Mouse (Mus musculus) G1E (cell line): ENCODE data around the gene Zfp92. TPM values are rescaled to one million over a fixed set of nuclear protein-coding genes. Genes with fewer than 3 reads are reported as not detected.
"Not testable (repeated sequence)": the region's sequence is repeated elsewhere in the genome, so short reads cannot be mapped to it uniquely, and the experiment has no call there.

ENCODE experiments used
- ATAC-seq: 2 replicates; pipeline ENCODE4 v1.8.0; 2016; ENCODE audit warnings: mild to moderate bottlenecking; ENCODE audit not compliant: insufficient number of reproducible peaks, poor library complexity, low FRiP score, severe bottlenecking; ENCODE audit errors: extremely low read depth
- DNase-seq: peaks from one replicate; pipeline ENCODE4 v3.0.0; 2012; ENCODE audit warnings: low spot score
- H3K27me3 ChIP-seq: 2 replicates; pipeline ENCODE4 v1.6.1; 2012; ENCODE audit warnings: mild to moderate bottlenecking, low read length, inconsistent platforms; ENCODE audit not compliant: insufficient read depth
- H3K36me3 ChIP-seq: replicated peaks from 2 replicates; pipeline ENCODE3; 2012; ENCODE audit warnings: mild to moderate bottlenecking, inconsistent platforms
- H3K4me1 ChIP-seq: 2 replicates; pipeline ENCODE4 v1.6.1; 2012; ENCODE audit warnings: low read depth, low read length, inconsistent platforms, mixed read lengths; ENCODE audit not compliant: insufficient read depth
- H3K4me3 ChIP-seq: 2 replicates; pipeline ENCODE4 v1.5.1; 2012; ENCODE audit warnings: low read depth, mild to moderate bottlenecking, inconsistent platforms, low read length, moderate library complexity, mixed read lengths
- H3K9me3 ChIP-seq: replicated peaks from 2 replicates; pipeline ENCODE4 v1.6.1; 2012; ENCODE audit warnings: inconsistent platforms
- CTCF ChIP-seq: IDR thresholded peaks from 2 replicates; pipeline ENCODE4 v1.5.1; 2012; ENCODE audit warnings: low read depth, low read length, inconsistent platforms, mixed read lengths
- GATA1 ChIP-seq: IDR thresholded peaks from 2 replicates; pipeline ENCODE4 v1.6.1; 2012; ENCODE audit warnings: borderline replicate concordance, low read length, inconsistent platforms, mixed read lengths
- GATA2 ChIP-seq: IDR thresholded peaks from 2 replicates; pipeline ENCODE4 v1.6.1; 2012; ENCODE audit warnings: low read depth, low read length, inconsistent platforms, borderline replicate concordance
- POLR2AphosphoS5 ChIP-seq: IDR thresholded peaks from 2 replicates; pipeline ENCODE4 v1.6.1; 2012; ENCODE audit warnings: low read depth, low read length, inconsistent platforms; ENCODE audit not compliant: insufficient replicate concordance
- TAL1 ChIP-seq: conservative IDR thresholded peaks from 2 replicates; pipeline ENCODE4 v1.6.1; 2012; ENCODE audit warnings: low read depth, low read length, inconsistent platforms, mixed read lengths
- polyA plus RNA-seq: library from polyadenylated mRNA; stranded (reverse); fragments of >175 nt; gene quantifications from 2 replicates; pipeline ENCODE4 v1.2.3, GENCODE M21; 2012
- total RNA-seq, 2 experiments: library from RNA; stranded (forward) in 1 of 2; stranded (reverse) in 1 of 2; fragments of 200-1000 nt in 1 of 2; fragments of >200 nt in 1 of 2; fragmentation: Nextera tagmentation in 1 of 2; gene quantifications; 2 replicates each; pipeline ENCODE4 v1.2.3; 2014 to 2017

The Zfp92 gene
- total RNA-seq (2014; fragmentation: Nextera tagmentation): not detected in 2 replicates
- 0.06 TPM in 1 of 2 replicates, not detected in the other for total RNA-seq (2017)
- not detected in 2 replicates for polyA plus RNA-seq

DNA sequence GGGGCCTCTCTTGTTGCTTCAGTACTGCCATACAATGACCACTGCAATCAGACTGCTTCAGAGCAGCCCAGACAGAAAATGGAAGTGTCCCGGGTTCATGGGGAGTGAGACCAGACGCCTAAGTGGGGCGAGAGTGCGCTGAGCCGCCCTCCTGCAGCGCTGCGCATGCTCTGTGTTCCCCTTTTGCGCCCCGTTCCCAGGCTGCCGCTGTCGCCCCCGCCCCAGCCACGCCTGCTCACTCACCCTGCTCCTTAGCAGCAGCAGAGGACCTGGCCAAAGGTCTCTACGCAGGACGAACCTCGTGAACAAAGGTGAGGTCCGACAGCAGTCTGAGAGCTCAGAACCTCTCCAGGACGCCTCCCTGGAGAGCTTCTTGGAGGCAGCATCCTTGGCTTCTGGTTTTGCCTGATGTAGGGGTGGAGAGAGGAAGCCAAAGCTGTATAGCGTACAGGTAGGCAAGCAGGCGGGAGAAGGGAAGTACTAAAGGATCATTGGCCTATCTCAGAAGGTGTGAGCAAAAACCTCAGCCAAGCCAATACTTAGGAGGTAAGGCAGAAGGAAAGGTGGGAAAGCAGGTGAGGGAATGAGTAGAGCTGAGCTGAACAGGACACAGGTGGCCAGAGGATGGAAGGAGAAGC is at the start of gene Zfp92:
Gene Zfp92, plus strand, starts transcription at position 217 of the 638 bp plus-strand sequence.
- TF ChIP-seq CTCF (no peak), POLR2AphosphoS5 (no peak), GATA1 (no peak), TAL1 (no peak), GATA2 (no peak)
- H3K4me1 ChIP-seq: no peaks in the 10 kb centered on the region
- no peaks in the 10 kb centered on the region for H3K36me3 ChIP-seq
- DNase-seq (no peak), ATAC-seq (no peak)
- H3K27me3 ChIP-seq: peaks cover 5% of the 10 kb centered on the region; the same call in 1 of the 2 replicates
- no peaks in the 10 kb centered on the region for H3K9me3 ChIP-seq
- H3K4me3 ChIP-seq: no peak within 1 kb of the TSS

DNA sequence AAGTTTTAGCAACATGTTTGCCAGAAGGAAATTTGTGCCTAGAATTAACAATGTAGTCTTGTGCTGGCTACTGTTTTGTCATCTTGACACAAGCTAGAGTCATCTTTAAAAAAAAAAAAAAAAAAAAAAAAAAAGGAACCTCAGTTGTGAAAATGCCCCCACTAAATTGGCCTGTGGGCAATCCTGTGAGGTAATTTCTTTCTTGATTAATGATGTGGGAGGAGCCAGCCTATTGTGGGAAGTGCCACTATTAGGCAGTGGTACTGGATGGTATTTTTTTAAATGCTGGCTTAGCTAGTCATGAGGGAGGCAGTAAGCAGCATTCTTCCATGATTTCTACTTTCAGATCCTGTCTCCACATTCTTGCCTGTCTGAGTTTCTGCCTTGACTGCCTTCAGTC is 47.6 kb upstream of the Zfp92 start:
- Histone ChIP-seq H3K36me3 (peaks cover 12% of the 10 kb centered on the region), H3K27me3 (no peaks in the 10 kb centered on the region), H3K9me3 (no peaks in the 10 kb centered on the region), H3K4me3 (no peak overlapping the region), H3K4me1 (no peaks in the 10 kb centered on the region)
- ATAC-seq (no peak), DNase-seq (no peak)
- TF ChIP-seq CTCF: no peak
- no peak for TF ChIP-seq GATA2
- TF ChIP-seq TAL1: no peak
- TF ChIP-seq POLR2AphosphoS5: no peak
- TF ChIP-seq GATA1: no peak

- no peak for DNase-seq
- ATAC-seq: no peak
- no peaks in the 10 kb centered on the region for H3K9me3 ChIP-seq
- TF ChIP-seq TAL1 (no peak), POLR2AphosphoS5 (no peak), CTCF (no peak), GATA2 (no peak), GATA1 (no peak)
- H3K4me3 ChIP-seq: no peak overlapping the region
- no peaks in the 10 kb centered on the region for H3K4me1 ChIP-seq
- no peaks in the 10 kb centered on the region for H3K36me3 ChIP-seq
- H3K27me3 ChIP-seq: no peaks in the 10 kb centered on the region
Measured at GRCm38 (mm10) chrX:73384419-73384818, 26.5 kb upstream of the Zfp92 start.

GRCm38 (mm10) chrX:73384924-73385323 is 26.0 kb upstream of the Zfp92 start:
- H3K9me3 ChIP-seq: no peaks in the 10 kb centered on the region
- no peak for TF ChIP-seq GATA1
- no peak for TF ChIP-seq TAL1
- no peak for TF ChIP-seq CTCF
- TF ChIP-seq POLR2AphosphoS5: no peak
- no peak for TF ChIP-seq GATA2
- ATAC-seq (no peak), DNase-seq (no peak)
- no peaks in the 10 kb centered on the region for H3K36me3 ChIP-seq
- no peaks in the 10 kb centered on the region for H3K4me1 ChIP-seq
- H3K27me3 ChIP-seq: no peaks in the 10 kb centered on the region
- no peak overlapping the region for H3K4me3 ChIP-seq

GRCm38 (mm10) chrX:73391481-73391880 is 19.4 kb upstream of the Zfp92 start:
- DNase-seq (no peak), ATAC-seq (no peak)
- no peak overlapping the region for H3K4me3 ChIP-seq
- TF ChIP-seq CTCF: no peak
- no peak for TF ChIP-seq GATA2
- TF ChIP-seq GATA1: no peak
- TF ChIP-seq TAL1: no peak
- no peak for TF ChIP-seq POLR2AphosphoS5
- H3K27me3 ChIP-seq: no peaks in the 10 kb centered on the region
- H3K36me3 ChIP-seq: no peaks in the 10 kb centered on the region
- H3K4me1 ChIP-seq: no peaks in the 10 kb centered on the region
- H3K9me3 ChIP-seq: no peaks in the 10 kb centered on the region

GRCm38 (mm10) chrX:73396446-73396845 is 14.4 kb upstream of the Zfp92 start:
- Histone ChIP-seq H3K4me1 (no peaks in the 10 kb centered on the region), H3K9me3 (no peaks in the 10 kb centered on the region), H3K27me3 (peaks cover 3% of the 10 kb centered on the region; the same call in 1 of the 2 replicates), H3K36me3 (no peaks in the 10 kb centered on the region), H3K4me3 (no peak overlapping the region)
- TF ChIP-seq GATA2 (no peak), TAL1 (no peak), CTCF (no peak), GATA1 (no peak), POLR2AphosphoS5 (no peak)
- ATAC-seq (no peak), DNase-seq (no peak)

GRCm38 (mm10) chrX:73398636-73399035 is 12.3 kb upstream of the Zfp92 start, which contains the start of gene Gm18336:
Gene Gm18336 (minus strand): TSS chrX:73398736.
- not testable (repeated sequence) for H3K4me3 ChIP-seq, H3K27me3 ChIP-seq, ATAC-seq, H3K4me1 ChIP-seq, DNase-seq, H3K36me3 ChIP-seq, H3K9me3 ChIP-seq
